Mouse (Mus musculus) forebrain, embryonic 13.5 days (tissue): Measurements from ENCODE around the gene Agrn. TPM values are rescaled to one million over a fixed set of nuclear protein-coding genes. Genes with fewer than 3 reads are reported as not detected.
"Not testable (repeated sequence)": the region's sequence is repeated elsewhere in the genome, so short reads cannot be mapped to it uniquely, and the experiment has no call there.

Experiments
- ATAC-seq: fragments of 200-750 bp; cut with Nextera tagmentation; 2 replicates; pipeline ENCODE4 v1.8.0; 2017
- H3K27ac ChIP-seq: fragments of 300-500 bp; sonication (generic); 2 replicates; pipeline ENCODE4 v1.5.1; 2015; ENCODE audit warnings: inconsistent platforms, mild to moderate bottlenecking, moderate library complexity
- H3K27me3 ChIP-seq: fragments of 300-500 bp; sonication (generic); 2 replicates; pipeline ENCODE4 v1.6.1; 2015; ENCODE audit warnings: mild to moderate bottlenecking, inconsistent platforms
- H3K36me3 ChIP-seq: fragments of 300-500 bp; sonication (generic); 2 replicates; pipeline ENCODE4 v1.6.1; 2015; ENCODE audit warnings: mild to moderate bottlenecking, inconsistent platforms; ENCODE audit not compliant: poor library complexity, severe bottlenecking
- H3K4me1 ChIP-seq: fragments of 300-500 bp; sonication (generic); 2 replicates; pipeline ENCODE4 v1.6.1; 2015; ENCODE audit warnings: inconsistent platforms
- H3K4me2 ChIP-seq: fragments of 300-500 bp; sonication (generic); 2 replicates; pipeline ENCODE4 v1.6.1; 2015; ENCODE audit warnings: inconsistent platforms, mild to moderate bottlenecking, moderate library complexity
- H3K4me3 ChIP-seq: fragments of 300-500 bp; sonication (generic); 2 replicates; pipeline ENCODE4 v1.5.1; 2015; ENCODE audit warnings: mild to moderate bottlenecking, inconsistent platforms
- H3K9ac ChIP-seq: fragments of 300-500 bp; sonication (generic); 2 replicates; pipeline ENCODE4 v1.6.1; 2015; ENCODE audit warnings: mild to moderate bottlenecking, inconsistent platforms
- H3K9me3 ChIP-seq: fragments of 300-500 bp; sonication (generic); replicated peaks from 2 replicates; pipeline ENCODE4 v1.6.1; 2016; ENCODE audit warnings: inconsistent platforms
- WGBS: fragments of 180-500 bp; shearing (Covaris S2); methylation state at CpG from one replicate; pipeline ENCODE4 v1.1.7; 2015; 5-methylcytosine and 5-hydroxymethylcytosine counted together
- polyA plus RNA-seq: library from polyadenylated mRNA; unstranded; fragments of >200 nt; fragmentation: Nextera tagmentation; extraction: Ambion mirVana; gene quantifications from 2 replicates; pipeline ENCODE4 v1.2.1, GENCODE M21; 2015

The Agrn gene
- polyA plus RNA-seq, 1 experiment from 2014 or later = 91.4 TPM

- Histone ChIP-seq H3K4me2 (peak overlapping the region; percentile 80), H3K27me3 (no peaks in the 10 kb centered on the region), H3K9me3 (no peaks in the 10 kb centered on the region), H3K36me3 (peaks cover 42% of the 10 kb centered on the region), H3K4me1 (peaks cover 91% of the 10 kb centered on the region), H3K9ac (peak overlapping the region; percentile 85), H3K4me3 (peak overlapping the region; percentile 53), H3K27ac (peak overlapping the region; percentile 94)
- no peak for ATAC-seq
- 79% methylated on average over 7 of the region's 7 CpGs for WGBS
Measured at GRCm38 (mm10) chr4:156184291-156184954, 12.9 kb downstream of the Agrn start.

- 93% methylated on average over 5 of the region's 5 CpGs for WGBS
- Histone ChIP-seq H3K36me3 (peaks cover 49% of the 10 kb centered on the region), H3K4me1 (peaks cover 85% of the 10 kb centered on the region), H3K9ac (0 out of 2 replicates have a peak overlapping the region, but pooled peaks have one; percentile 40), H3K4me2 (peak overlapping the region; percentile 80), H3K4me3 (peak overlapping the region; percentile 53), H3K9me3 (no peaks in the 10 kb centered on the region), H3K27ac (0 out of 2 replicates have a peak overlapping the region, but pooled peaks have one; percentile 25), H3K27me3 (no peaks in the 10 kb centered on the region)
- no peak for ATAC-seq
Measured at GRCm38 (mm10) chr4:156183747-156184146, 13.5 kb downstream of the Agrn start.

- Histone ChIP-seq H3K9ac (no peak overlapping the region), H3K9me3 (no peaks in the 10 kb centered on the region), H3K4me2 (no peak overlapping the region), H3K27me3 (no peaks in the 10 kb centered on the region), H3K27ac (no peak overlapping the region), H3K4me1 (peaks cover 24% of the 10 kb centered on the region), H3K4me3 (no peak overlapping the region), H3K36me3 (peaks cover 98% of the 10 kb centered on the region)
- WGBS = 93% methylated on average over 9 of the region's 9 CpGs
- no peak for ATAC-seq
Measured at GRCm38 (mm10) chr4:156177630-156178029, 19.7 kb downstream of the Agrn start.

- H3K36me3 ChIP-seq = peaks cover 100% of the 10 kb centered on the region
- no peaks in the 10 kb centered on the region for H3K9me3 ChIP-seq
- no peak overlapping the region for H3K9ac ChIP-seq
- WGBS = 93% methylated on average over 11 of the region's 11 CpGs
- H3K4me2 ChIP-seq = no peak overlapping the region
- no peak overlapping the region for H3K27ac ChIP-seq
- no peak for ATAC-seq
- H3K4me3 ChIP-seq = no peak overlapping the region
- no peaks in the 10 kb centered on the region for H3K27me3 ChIP-seq
- H3K4me1 ChIP-seq = no peaks in the 10 kb centered on the region
Measured at GRCm38 (mm10) chr4:156171828-156172227, 25.5 kb downstream of the Agrn start.

- Histone ChIP-seq H3K4me3 (no peak overlapping the region), H3K9ac (no peak overlapping the region), H3K9me3 (no peaks in the 10 kb centered on the region), H3K27me3 (no peaks in the 10 kb centered on the region), H3K36me3 (peaks cover 100% of the 10 kb centered on the region), H3K27ac (no peak overlapping the region), H3K4me1 (no peaks in the 10 kb centered on the region), H3K4me2 (no peak overlapping the region)
- 93% methylated on average over 10 of the region's 10 CpGs for WGBS
- ATAC-seq = no peak
Measured at GRCm38 (mm10) chr4:156169129-156169528, 28.2 kb downstream of the Agrn start.

GRCm38 (mm10) chr4:156168611-156169010, 28.7 kb downstream of the Agrn start:
- 90% methylated on average over 7 of the region's 8 CpGs for WGBS
- no peak overlapping the region for H3K4me3 ChIP-seq
- no peak overlapping the region for H3K4me2 ChIP-seq
- H3K36me3 ChIP-seq = peaks cover 100% of the 10 kb centered on the region
- ATAC-seq = no peak
- no peaks in the 10 kb centered on the region for H3K4me1 ChIP-seq
- no peak overlapping the region for H3K9ac ChIP-seq
- no peak overlapping the region for H3K27ac ChIP-seq
- H3K27me3 ChIP-seq = no peaks in the 10 kb centered on the region
- H3K9me3 ChIP-seq = no peaks in the 10 kb centered on the region

- peaks cover 98% of the 10 kb centered on the region for H3K36me3 ChIP-seq
- peaks cover 10% of the 10 kb centered on the region; the same call in 1 of the 2 replicates for H3K9me3 ChIP-seq
- ATAC-seq = no peak
- no peak overlapping the region for H3K27ac ChIP-seq
- no peak overlapping the region for H3K9ac ChIP-seq
- 93% methylated on average over 9 of the region's 9 CpGs for WGBS
- H3K4me3 ChIP-seq = no peak overlapping the region
- H3K27me3 ChIP-seq = no peaks in the 10 kb centered on the region
- no peaks in the 10 kb centered on the region for H3K4me1 ChIP-seq
- H3K4me2 ChIP-seq = no peak overlapping the region
Measured at GRCm38 (mm10) chr4:156166477-156166876, 30.8 kb downstream of the Agrn start.

- Histone ChIP-seq H3K4me2 (no peak overlapping the region), H3K9me3 (peaks cover 10% of the 10 kb centered on the region), H3K27me3 (no peaks in the 10 kb centered on the region), H3K36me3 (no peaks in the 10 kb centered on the region), H3K4me3 (no peak overlapping the region), H3K9ac (no peak overlapping the region), H3K27ac (no peak overlapping the region), H3K4me1 (no peaks in the 10 kb centered on the region)
- ATAC-seq = no peak
- WGBS = 90% methylated on average over 3 of the region's 3 CpGs
Measured at GRCm38 (mm10) chr4:156154771-156155170, 42.5 kb downstream of the Agrn start.

GRCm38 (mm10) chr4:156150887-156151286, 46.4 kb downstream of the Agrn start:
- not testable (repeated sequence) for H3K4me1 ChIP-seq, H3K27ac ChIP-seq, H3K27me3 ChIP-seq, H3K9ac ChIP-seq, H3K36me3 ChIP-seq, H3K4me3 ChIP-seq, H3K9me3 ChIP-seq, ATAC-seq, H3K4me2 ChIP-seq
- 89% methylated on average over 10 of the region's 10 CpGs for WGBS

GRCm38 (mm10) chr4:156136285-156137100, 60.8 kb downstream of the Agrn start:
- Histone ChIP-seq H3K9ac (no peak overlapping the region), H3K4me1 (no peaks in the 10 kb centered on the region), H3K9me3 (0 out of 2 replicates have a peak, but pooled peaks cover 8% of the 10 kb centered on the region), H3K4me3 (no peak overlapping the region), H3K27me3 (no peaks in the 10 kb centered on the region), H3K27ac (no peak overlapping the region), H3K36me3 (no peaks in the 10 kb centered on the region), H3K4me2 (no peak overlapping the region)
- WGBS = 95% methylated on average over 30 of the region's 30 CpGs
- no peak for ATAC-seq

GRCm38 (mm10) chr4:156135801-156136200, 61.5 kb downstream of the Agrn start:
- 94% methylated on average over 14 of the region's 14 CpGs for WGBS

GRCm38 (mm10) chr4:156135112-156135511, 62.2 kb downstream of the Agrn start:
- 92% methylated on average over 13 of the region's 13 CpGs for WGBS

More at GRCm38 (mm10) chr4:156135801-156136200, 61.5 kb downstream of the Agrn start:
- Histone ChIP-seq H3K27ac (no peak overlapping the region), H3K4me1 (no peaks in the 10 kb centered on the region), H3K9me3 (0 out of 2 replicates have a peak, but pooled peaks cover 8% of the 10 kb centered on the region), H3K4me2 (no peak overlapping the region), H3K36me3 (no peaks in the 10 kb centered on the region), H3K4me3 (no peak overlapping the region), H3K9ac (no peak overlapping the region), H3K27me3 (no peaks in the 10 kb centered on the region)
- no peak for ATAC-seq

More at GRCm38 (mm10) chr4:156135112-156135511, 62.2 kb downstream of the Agrn start:
- no peak for ATAC-seq
- no peak overlapping the region for H3K4me3 ChIP-seq
- 0 out of 2 replicates have a peak, but pooled peaks cover 8% of the 10 kb centered on the region for H3K9me3 ChIP-seq
- H3K27ac ChIP-seq = no peak overlapping the region
- no peak overlapping the region for H3K9ac ChIP-seq
- no peaks in the 10 kb centered on the region for H3K36me3 ChIP-seq
- H3K4me1 ChIP-seq = no peaks in the 10 kb centered on the region
- no peaks in the 10 kb centered on the region for H3K27me3 ChIP-seq
- no peak overlapping the region for H3K4me2 ChIP-seq
